Mouse (Mus musculus) neural tube, embryonic 15.5 days (tissue): Measurements from ENCODE around the gene Rtkn2. TPM values are rescaled to one million over a fixed set of nuclear protein-coding genes. Genes with fewer than 3 reads are reported as not detected.

Experiments
- ATAC-seq: fragments of 200-750 bp; cut with Nextera tagmentation; 2 replicates; pipeline ENCODE4 v1.8.0; 2017; ENCODE audit warnings: mild to moderate bottlenecking, moderate TSS enrichment, moderate library complexity; ENCODE audit not compliant: low FRiP score
- H3K27ac ChIP-seq: fragments of 300-500 bp; sonication (generic); replicated peaks from 2 replicates; pipeline ENCODE4 v1.5.1; 2015; ENCODE audit warnings: mild to moderate bottlenecking, inconsistent platforms
- H3K27me3 ChIP-seq: fragments of 300-500 bp; sonication (generic); replicated peaks from 2 replicates; pipeline ENCODE4 v1.6.1; 2015; ENCODE audit warnings: inconsistent platforms
- H3K36me3 ChIP-seq: fragments of 300-500 bp; sonication (generic); 2 replicates; pipeline ENCODE4 v1.6.1; 2015; ENCODE audit warnings: inconsistent platforms
- H3K4me1 ChIP-seq: fragments of 300-500 bp; sonication (generic); 2 replicates; pipeline ENCODE4 v1.6.1; 2015; ENCODE audit warnings: inconsistent platforms
- H3K4me2 ChIP-seq: fragments of 300-500 bp; sonication (generic); 2 replicates; pipeline ENCODE4 v1.6.1; 2015; ENCODE audit warnings: inconsistent platforms, mild to moderate bottlenecking, moderate library complexity
- H3K4me3 ChIP-seq: fragments of 300-500 bp; sonication (generic); replicated peaks from 2 replicates; pipeline ENCODE4 v1.5.1; 2015; ENCODE audit warnings: mild to moderate bottlenecking, inconsistent platforms
- H3K9ac ChIP-seq: fragments of 300-500 bp; sonication (generic); replicated peaks from 2 replicates; pipeline ENCODE4 v1.6.1; 2015; ENCODE audit warnings: mild to moderate bottlenecking, inconsistent platforms
- H3K9me3 ChIP-seq: fragments of 300-500 bp; sonication (generic); replicated peaks from 2 replicates; pipeline ENCODE4 v1.6.1; 2016; ENCODE audit warnings: inconsistent platforms
- WGBS: fragments of 180-500 bp; shearing (Covaris S2); methylation state at CpG from one replicate; pipeline ENCODE4 v1.1.7; 2015; ENCODE audit warnings: mixed read lengths; 5-methylcytosine and 5-hydroxymethylcytosine counted together
- polyA plus RNA-seq: library from polyadenylated mRNA; unstranded; fragments of >200 nt; fragmentation: Nextera tagmentation; extraction: Ambion mirVana; gene quantifications from 2 replicates; pipeline ENCODE4 v1.2.1, GENCODE M21; 2015

Rtkn2 gene
- polyA plus RNA-seq, 1 experiment from 2014 or later = 2.6 TPM

DNA sequence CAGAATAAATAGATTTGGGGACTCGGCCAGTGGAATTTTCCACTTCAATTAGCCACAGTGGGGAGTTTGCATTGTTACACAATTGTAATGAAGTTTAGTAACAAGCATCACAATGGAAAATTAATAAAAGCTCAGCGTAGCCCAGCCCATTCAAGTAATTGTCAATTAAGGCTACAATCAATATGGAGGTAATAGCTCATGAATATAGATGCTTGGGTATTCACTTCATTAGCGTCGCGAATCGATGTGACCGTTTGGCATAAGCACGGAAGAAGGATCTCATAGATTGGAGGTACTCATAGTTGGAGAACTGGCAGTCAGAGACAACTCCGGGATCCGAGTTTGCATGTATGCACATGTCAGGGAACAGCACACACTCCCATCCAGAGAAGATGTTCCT is 85.2 kb downstream of the Rtkn2 start:
- no peaks in the 10 kb centered on the region for H3K27me3 ChIP-seq
- WGBS = 27% methylated on average over 10 of the region's 10 CpGs
- no peak; the same call in 1 of the 2 replicates for ATAC-seq

DNA sequence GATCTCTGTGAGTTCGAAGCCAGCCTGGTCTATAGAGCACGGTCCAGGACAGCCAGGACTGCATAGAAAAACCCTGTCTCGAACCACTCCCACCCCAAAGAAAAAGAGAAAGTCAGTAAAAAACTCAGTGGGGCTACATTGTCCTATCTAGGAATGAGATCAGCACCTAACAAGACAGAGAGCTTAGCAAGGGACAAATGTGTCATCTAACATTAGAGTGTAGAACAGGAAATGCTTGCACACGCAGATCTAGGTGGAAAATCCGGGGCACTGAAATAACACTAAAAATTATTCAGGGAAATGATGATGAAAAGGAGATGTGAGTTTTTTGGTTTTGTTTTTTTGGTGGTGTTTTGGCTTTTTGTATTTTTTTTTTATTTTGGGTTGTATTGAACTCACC is 86.8 kb downstream of the Rtkn2 start:
- no peak overlapping the region for H3K4me3 ChIP-seq
- H3K4me1 ChIP-seq = peaks cover 15% of the 10 kb centered on the region
- H3K4me2 ChIP-seq = no peak overlapping the region
- H3K9me3 ChIP-seq = no peaks in the 10 kb centered on the region
- ATAC-seq = no peak
- 95% methylated on average over 5 of the region's 5 CpGs for WGBS
- H3K9ac ChIP-seq = no peak overlapping the region
- H3K27ac ChIP-seq = no peak overlapping the region
- no peaks in the 10 kb centered on the region for H3K36me3 ChIP-seq
- H3K27me3 ChIP-seq = no peaks in the 10 kb centered on the region

More for the DNA sequence above, 85.2 kb downstream of the Rtkn2 start:
- no peak overlapping the region for H3K4me3 ChIP-seq
- H3K27ac ChIP-seq = no peak overlapping the region
- H3K4me1 ChIP-seq = peaks cover 21% of the 10 kb centered on the region
- no peak overlapping the region for H3K9ac ChIP-seq
- H3K4me2 ChIP-seq = peak overlapping the region; percentile 22; the same call in 1 of the 2 replicates
- no peaks in the 10 kb centered on the region for H3K9me3 ChIP-seq
- no peaks in the 10 kb centered on the region for H3K36me3 ChIP-seq

DNA sequence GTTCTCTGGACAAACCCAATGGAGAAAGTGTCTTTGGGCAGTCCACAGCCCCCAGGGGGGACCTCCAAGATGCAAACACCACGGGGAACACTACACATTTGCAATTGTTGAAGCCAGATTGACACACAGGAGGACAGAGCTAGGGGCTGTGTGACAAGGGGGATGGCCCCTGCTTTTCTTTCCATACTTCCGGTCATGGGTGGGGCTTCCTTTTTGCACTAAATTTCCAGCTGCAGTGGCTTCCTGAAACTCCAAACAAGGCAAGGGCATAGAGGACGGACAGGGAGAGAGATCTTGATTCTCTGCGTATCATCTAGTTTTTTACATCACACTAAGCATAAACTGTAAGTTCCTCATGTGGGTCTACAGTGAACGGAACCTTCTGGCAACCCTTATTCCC is 88.6 kb downstream of the Rtkn2 start:
- no peak for ATAC-seq
- H3K4me3 ChIP-seq = no peak overlapping the region
- H3K27me3 ChIP-seq = no peaks in the 10 kb centered on the region
- H3K9ac ChIP-seq = no peak overlapping the region
- H3K27ac ChIP-seq = no peak overlapping the region
- no peak overlapping the region for H3K4me2 ChIP-seq
- H3K36me3 ChIP-seq = no peaks in the 10 kb centered on the region
- H3K4me1 ChIP-seq = peaks cover 13% of the 10 kb centered on the region; the same call in 1 of the 2 replicates
- WGBS = 80% methylated on average over 5 of the region's 5 CpGs
- no peaks in the 10 kb centered on the region for H3K9me3 ChIP-seq

DNA sequence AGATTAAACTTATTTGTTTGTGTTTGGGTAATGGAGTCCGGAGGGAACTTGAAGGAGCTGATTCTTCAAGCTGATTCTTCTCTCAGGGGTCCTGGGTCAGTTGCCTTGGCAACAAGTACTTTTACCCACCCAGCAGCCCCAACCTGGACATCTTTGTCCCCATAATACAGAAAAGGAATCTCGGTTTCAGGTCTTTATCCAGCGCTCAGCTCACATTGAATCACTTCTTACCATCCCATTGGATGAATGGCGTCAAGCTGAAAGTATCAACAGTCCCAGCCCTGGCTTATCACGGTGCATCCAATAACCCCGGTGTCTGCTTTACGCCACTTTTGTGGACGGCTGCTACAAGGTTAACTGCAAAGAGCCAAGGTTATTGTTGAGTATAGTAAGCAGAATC is 89.1 kb downstream of the Rtkn2 start:
- H3K27ac ChIP-seq = no peak overlapping the region
- no peak overlapping the region for H3K9ac ChIP-seq
- no peaks in the 10 kb centered on the region for H3K27me3 ChIP-seq
- no peak overlapping the region for H3K4me2 ChIP-seq
- H3K9me3 ChIP-seq = no peaks in the 10 kb centered on the region
- no peak overlapping the region for H3K4me3 ChIP-seq
- WGBS = 84% methylated on average over 8 of the region's 8 CpGs
- peaks cover 13% of the 10 kb centered on the region; the same call in 1 of the 2 replicates for H3K4me1 ChIP-seq
- no peak for ATAC-seq
- no peaks in the 10 kb centered on the region for H3K36me3 ChIP-seq

DNA sequence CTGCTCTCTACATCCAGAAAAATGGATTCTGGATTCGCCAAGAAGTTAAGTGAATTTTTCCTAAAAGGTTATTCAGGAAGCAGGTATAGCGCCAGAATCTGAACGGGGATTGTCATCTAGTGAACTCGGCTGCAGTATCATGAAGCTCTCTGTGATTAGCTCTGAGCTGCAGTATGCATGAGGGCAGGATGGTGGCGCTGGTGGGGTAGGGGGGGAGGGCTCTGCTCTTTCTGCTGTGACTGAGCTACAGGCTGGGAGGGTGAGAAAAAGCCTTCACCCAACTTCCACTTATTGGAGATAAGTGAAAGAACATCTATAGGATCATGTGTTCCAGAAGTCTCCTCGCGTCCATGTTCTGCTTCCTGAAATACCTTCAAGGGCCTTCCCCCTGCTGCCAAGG is 91.7 kb downstream of the Rtkn2 start:
- no peaks in the 10 kb centered on the region for H3K36me3 ChIP-seq
- no peaks in the 10 kb centered on the region for H3K4me1 ChIP-seq
- no peak for ATAC-seq
- no peaks in the 10 kb centered on the region for H3K9me3 ChIP-seq
- no peak overlapping the region for H3K4me3 ChIP-seq
- WGBS = 87% methylated on average over 7 of the region's 7 CpGs
- H3K27me3 ChIP-seq = no peaks in the 10 kb centered on the region
- H3K9ac ChIP-seq = no peak overlapping the region
- no peak overlapping the region for H3K27ac ChIP-seq
- no peak overlapping the region for H3K4me2 ChIP-seq

DNA sequence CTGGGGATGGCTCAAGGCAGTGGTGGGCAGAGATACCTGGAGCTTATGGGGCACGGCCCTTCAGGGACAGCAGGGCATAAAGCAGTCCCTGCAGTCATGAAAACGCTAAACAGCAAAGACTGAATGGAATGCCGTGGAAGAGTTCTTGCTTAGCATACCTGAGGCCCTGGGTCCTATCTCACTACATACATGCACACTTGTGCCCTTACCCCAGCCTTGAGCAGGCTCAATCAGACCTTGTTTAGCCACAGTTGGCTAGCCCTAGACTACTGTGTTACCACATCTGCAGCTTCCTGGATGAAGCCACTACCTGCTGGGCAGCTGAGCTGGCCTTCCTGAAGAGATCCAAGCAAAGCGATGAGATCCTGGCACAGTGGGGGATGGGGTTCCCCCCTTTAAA is 93.3 kb downstream of the Rtkn2 start:
- Histone ChIP-seq H3K36me3 (no peaks in the 10 kb centered on the region), H3K4me1 (no peaks in the 10 kb centered on the region), H3K9me3 (no peaks in the 10 kb centered on the region), H3K4me2 (no peak overlapping the region), H3K27me3 (no peaks in the 10 kb centered on the region), H3K4me3 (no peak overlapping the region), H3K27ac (no peak overlapping the region), H3K9ac (no peak overlapping the region)
- WGBS = 88% methylated on average over 4 of the region's 4 CpGs
- no peak for ATAC-seq

DNA sequence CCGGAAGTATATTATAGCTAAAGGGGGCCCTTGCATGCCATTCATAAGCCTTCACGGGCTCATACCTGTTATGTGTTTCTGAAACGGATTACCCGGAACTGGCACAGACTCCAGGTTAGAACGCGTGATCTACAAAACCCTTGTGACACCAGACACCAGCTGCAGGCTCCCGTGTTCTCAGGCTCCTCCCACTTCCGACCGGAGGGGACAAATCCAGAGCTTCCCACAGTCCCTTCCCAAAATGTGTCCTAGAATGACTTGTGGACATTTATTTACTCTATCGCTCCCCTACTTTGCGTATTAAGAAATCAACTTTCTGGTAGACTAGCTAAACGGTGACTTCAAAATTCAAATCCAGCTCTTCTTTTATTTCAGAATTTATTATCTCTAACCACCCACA is 94.9 kb downstream of the Rtkn2 start:
- no peaks in the 10 kb centered on the region for H3K9me3 ChIP-seq
- no peak overlapping the region for H3K27ac ChIP-seq
- H3K4me2 ChIP-seq = no peak overlapping the region
- H3K4me3 ChIP-seq = no peak overlapping the region
- 93% methylated on average over 12 of the region's 12 CpGs for WGBS
- ATAC-seq = no peak
- no peak overlapping the region for H3K9ac ChIP-seq
- no peaks in the 10 kb centered on the region for H3K4me1 ChIP-seq
- no peaks in the 10 kb centered on the region for H3K27me3 ChIP-seq
- H3K36me3 ChIP-seq = no peaks in the 10 kb centered on the region

DNA sequence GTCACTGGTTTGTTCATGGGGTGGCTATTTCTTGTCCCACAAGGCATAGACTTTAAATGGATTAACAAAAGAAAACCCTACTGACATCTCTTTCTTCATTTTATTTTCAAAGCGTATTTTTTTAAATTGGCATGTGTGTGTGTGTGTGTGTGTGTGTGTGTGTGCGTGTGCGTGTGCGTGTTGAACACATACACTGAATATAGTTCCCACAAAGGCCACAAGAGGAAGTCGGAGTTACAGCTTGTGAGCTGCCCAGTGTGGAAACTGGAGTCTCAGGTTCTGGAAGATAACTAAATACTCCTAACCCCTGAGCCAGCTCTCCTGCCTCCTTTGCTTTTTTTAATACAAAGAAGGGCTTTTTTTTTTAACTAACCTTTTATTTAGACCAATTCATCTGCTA is 95.8 kb downstream of the Rtkn2 start:
- Histone ChIP-seq H3K27me3 (no peaks in the 10 kb centered on the region), H3K9me3 (no peaks in the 10 kb centered on the region), H3K4me1 (no peaks in the 10 kb centered on the region), H3K27ac (no peak overlapping the region), H3K36me3 (no peaks in the 10 kb centered on the region), H3K9ac (no peak overlapping the region), H3K4me3 (no peak overlapping the region), H3K4me2 (no peak overlapping the region)
- 92% methylated on average over 5 of the region's 5 CpGs for WGBS
- no peak for ATAC-seq

DNA sequence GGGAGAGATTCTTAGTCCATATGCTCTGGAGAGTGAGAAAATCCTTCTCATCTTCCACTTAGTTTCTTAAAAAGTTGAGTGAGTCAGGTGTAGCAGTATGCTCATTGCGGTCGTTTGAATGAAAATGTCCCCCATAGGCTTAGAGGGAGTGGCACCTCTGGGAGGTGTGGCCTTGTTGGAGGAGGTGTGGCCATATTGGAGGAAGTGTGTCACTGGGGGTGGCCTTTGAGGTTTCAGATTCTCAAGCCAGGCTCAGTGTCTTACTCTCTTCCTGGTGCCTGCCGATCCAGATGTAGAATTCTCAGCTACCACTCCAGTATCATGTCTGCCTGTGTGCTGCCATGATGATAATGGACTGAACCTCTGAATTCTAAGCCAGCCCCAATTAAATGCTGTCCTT is 99.3 kb downstream of the Rtkn2 start:
- 98% methylated on average over 3 of the region's 3 CpGs for WGBS
- H3K9me3 ChIP-seq = no peaks in the 10 kb centered on the region
- H3K36me3 ChIP-seq = no peaks in the 10 kb centered on the region
- H3K4me1 ChIP-seq = no peaks in the 10 kb centered on the region
- H3K27me3 ChIP-seq = no peaks in the 10 kb centered on the region
- no peak overlapping the region for H3K9ac ChIP-seq
- H3K4me2 ChIP-seq = no peak overlapping the region
- H3K4me3 ChIP-seq = no peak overlapping the region
- ATAC-seq = no peak
- H3K27ac ChIP-seq = no peak overlapping the region

DNA sequence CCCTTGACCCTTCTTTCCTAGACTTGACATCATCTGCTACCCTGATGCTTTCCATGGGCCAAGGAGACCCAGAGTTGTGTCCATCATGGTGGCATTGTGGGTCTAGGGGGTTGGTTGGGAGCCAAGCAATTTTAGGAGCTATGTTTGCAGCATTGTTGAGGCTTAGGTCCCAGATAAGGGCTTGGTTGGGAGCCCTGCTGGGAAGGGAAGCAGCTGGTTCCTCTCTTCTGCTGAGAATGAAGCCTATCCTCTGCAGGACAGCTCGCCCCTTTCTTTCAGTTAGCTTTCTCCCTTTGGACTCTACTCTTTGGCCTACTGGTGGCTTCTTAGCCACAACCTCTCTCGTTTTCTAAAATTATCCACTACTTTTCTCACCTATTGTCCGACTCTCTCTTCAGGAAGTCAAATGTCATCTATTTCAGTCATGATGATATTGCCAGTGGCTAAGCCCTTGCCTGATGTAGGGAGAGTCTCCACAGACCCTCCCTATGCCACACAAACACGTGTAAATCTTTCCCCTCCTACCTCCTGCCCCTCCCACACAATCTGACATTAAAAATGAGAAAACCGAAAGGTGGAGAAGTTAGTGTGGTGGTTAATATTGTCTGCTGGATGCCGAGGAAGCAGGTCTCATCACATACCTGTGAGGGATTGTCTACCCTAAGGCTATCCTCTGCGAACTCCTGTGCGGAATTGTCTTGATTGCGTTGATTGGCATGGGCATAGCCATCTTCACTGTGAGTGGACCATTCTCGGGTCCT is 100.7 kb downstream of the Rtkn2 start:
- WGBS = 88% methylated on average over 10 of the region's 10 CpGs
- Histone ChIP-seq H3K4me2 (no peak overlapping the region), H3K27me3 (no peaks in the 10 kb centered on the region), H3K9me3 (no peaks in the 10 kb centered on the region), H3K9ac (no peak overlapping the region), H3K36me3 (no peaks in the 10 kb centered on the region), H3K27ac (no peak overlapping the region), H3K4me1 (no peaks in the 10 kb centered on the region), H3K4me3 (no peak overlapping the region)
- ATAC-seq = no peak

DNA sequence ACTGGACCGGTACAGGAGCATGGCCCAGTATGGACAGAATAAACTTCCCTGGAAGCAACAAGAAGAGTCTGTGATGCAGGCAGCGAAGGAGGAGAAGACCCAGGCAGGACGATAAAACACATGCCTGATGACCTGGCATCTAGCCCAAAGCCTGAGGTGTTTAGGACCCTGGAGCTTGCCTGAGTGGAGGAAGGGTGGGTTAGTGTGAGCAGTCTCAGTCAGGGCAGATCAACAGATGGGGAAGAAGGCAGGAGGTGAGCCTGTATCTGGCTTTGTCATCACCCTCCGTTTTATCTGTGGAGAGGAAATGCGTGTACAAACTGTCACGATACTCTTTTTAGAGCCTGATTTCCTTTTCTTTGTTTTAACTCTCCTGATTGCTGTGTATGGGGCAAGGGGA is 102.3 kb downstream of the Rtkn2 start:
- Histone ChIP-seq H3K9me3 (no peaks in the 10 kb centered on the region), H3K4me3 (no peak overlapping the region), H3K36me3 (no peaks in the 10 kb centered on the region), H3K27ac (no peak overlapping the region), H3K9ac (no peak overlapping the region), H3K4me2 (no peak overlapping the region), H3K4me1 (no peaks in the 10 kb centered on the region), H3K27me3 (no peaks in the 10 kb centered on the region)
- ATAC-seq = no peak
- 67% methylated on average over 6 of the region's 6 CpGs for WGBS

DNA sequence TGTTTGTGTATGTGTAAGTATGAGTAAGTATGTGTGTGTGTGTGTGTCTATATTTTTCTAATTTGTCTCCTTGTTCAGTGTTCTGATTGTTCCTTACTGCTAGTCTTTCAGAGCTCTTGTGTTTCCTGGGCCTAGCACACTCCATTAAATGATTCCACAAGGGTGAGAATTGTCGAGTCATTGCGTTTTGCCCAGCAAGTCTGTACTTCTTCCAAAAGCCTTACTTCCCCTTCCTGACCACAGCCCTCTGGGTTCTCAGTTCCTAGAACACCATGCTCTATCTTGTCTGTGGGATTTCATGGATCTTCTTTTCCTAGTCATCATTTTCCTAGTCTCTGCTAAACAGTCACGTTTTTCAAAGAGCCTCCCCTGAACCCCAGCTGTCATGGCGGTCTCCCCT is 106.2 kb downstream of the Rtkn2 start:
- Histone ChIP-seq H3K27me3 (no peaks in the 10 kb centered on the region), H3K9ac (no peak overlapping the region), H3K4me1 (no peaks in the 10 kb centered on the region), H3K4me2 (no peak overlapping the region), H3K4me3 (no peak overlapping the region), H3K27ac (no peak overlapping the region), H3K9me3 (no peaks in the 10 kb centered on the region), H3K36me3 (no peaks in the 10 kb centered on the region)
- 81% methylated on average over 4 of the region's 4 CpGs for WGBS
- ATAC-seq = no peak
